Mouse (Mus musculus): ENCODE results near the gene Rrp8. TPM values are rescaled to one million over a fixed set of nuclear protein-coding genes. Genes with fewer than 3 reads are reported as not detected.

Rrp8 gene
- polyA plus RNA-seq (2015; fragmentation: Nextera tagmentation; extraction: Ambion mirVana): 17.3 and 17.4 TPM in 2 replicates

GRCm38 (mm10) chr7:105736911-105737521, at the start of gene Rrp8:
TSS of gene Rrp8 (minus strand) at chr7:105737385.

DNA sequence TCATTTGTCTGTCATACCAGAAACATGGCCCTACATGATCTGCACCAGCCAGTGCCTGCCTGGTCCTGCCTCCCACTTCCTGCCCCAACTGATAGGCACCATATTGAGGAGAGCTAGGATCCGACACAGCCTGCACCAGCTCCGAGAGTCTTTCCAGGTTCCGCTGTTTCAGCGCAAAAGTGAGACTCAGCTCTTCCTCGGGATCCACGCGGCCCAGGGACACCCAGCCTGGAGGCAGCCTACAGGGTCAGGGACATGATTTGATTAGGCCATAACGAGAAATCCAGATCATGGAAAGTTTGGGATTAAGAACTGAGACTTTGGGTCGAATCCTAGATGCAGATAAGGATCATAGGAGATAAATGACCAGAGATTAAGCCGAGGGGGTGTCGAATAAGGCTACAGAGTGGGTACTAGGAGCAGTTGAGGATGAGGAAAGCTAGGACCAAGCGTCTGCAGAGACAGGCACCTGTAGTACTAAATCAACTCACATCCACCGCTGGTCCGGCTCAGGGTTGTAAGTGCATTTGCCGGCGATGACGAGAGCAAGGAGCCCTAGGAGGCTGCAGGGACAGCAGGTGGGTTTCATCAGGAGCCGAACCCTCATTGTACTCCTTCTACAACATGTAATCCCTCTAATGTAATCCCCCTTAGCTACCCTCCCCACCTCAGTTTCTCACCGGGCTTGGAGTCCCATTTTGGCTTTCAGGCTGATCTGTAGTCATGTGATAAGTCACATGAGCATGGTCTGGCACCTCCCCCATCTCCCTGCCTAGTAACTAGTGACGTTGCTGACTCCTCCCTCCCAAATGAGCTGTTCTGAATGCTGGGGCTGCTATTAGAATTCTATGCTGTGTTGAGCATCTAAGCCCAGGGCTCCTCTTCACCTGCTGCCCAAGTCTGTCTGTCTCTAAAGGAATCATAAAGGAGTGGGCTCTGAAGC, 14.6 kb upstream of the Rrp8 start, which contains the start of gene Tpp1:
TSS of gene Tpp1 (minus strand) at position 745 of the 943 bp plus-strand sequence.

GRCm38 (mm10) chr7:105743926-105744590, 6.9 kb upstream of the Rrp8 start, which contains the start of gene Taf10:
TSS of gene Taf10 (minus strand) at chr7:105744361.

DNA sequence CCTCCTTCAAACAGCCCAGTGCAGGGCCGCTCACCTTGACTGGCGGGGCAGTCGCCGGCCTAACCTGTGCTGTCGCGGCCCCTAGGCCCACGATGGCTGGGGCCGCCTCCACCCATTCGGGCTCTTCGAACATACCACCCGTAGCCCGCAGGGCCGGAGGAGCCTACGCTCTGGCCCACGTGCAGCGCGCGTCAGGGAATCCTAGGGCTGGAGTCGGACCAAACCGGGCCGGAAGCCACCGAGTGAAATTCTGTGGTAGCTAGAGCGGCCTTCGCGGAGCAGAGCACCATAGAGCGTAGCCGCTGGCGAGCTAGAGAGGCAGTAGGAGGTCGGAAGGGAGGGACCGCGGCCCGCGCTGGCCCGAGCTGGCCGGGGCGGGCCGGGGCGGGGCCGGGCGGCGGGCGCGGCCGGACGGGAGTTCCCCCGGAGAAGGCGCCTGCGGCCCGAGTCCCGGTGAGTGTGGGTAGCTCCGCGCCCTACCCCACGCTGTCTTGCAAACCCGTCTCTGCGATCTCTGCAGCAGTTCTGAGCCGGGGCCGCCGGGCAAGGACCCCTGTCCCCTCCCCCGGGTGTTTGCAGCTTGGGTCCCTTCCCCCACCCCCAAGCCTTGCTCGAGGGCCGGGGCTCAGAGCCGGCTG, 802 bp downstream of the Rrp8 start, which contains the start of gene Ilk:
TSS of gene Ilk (plus strand) at position 329 of the 638 bp plus-strand sequence.

Other genes starting within 250 kb of the Rrp8 start
- gene Smpd1, start 183.0 kb downstream of the Rrp8 start, polyA plus RNA-seq (2015; fragmentation: Nextera tagmentation; extraction: Ambion mirVana): 17.5 and 18.0 TPM in 2 replicates
- 3.4 and 4.6 TPM in 2 replicates for gene Apbb1, start 155.7 kb downstream of the Rrp8 start, polyA plus RNA-seq (2015; fragmentation: Nextera tagmentation; extraction: Ambion mirVana)
- 0.61 and 0.69 TPM in 2 replicates for gene Hpx, start 137.2 kb downstream of the Rrp8 start, polyA plus RNA-seq (2015; fragmentation: Nextera tagmentation; extraction: Ambion mirVana)
- 6.0 and 8.5 TPM in 2 replicates for gene Trim3, start 103.8 kb downstream of the Rrp8 start, polyA plus RNA-seq (2015; fragmentation: Nextera tagmentation; extraction: Ambion mirVana)
- 172 and 176 TPM in 2 replicates for gene Timm10b, start 97.3 kb downstream of the Rrp8 start, polyA plus RNA-seq (2015; fragmentation: Nextera tagmentation; extraction: Ambion mirVana)
- gene Arfip2, start 97.0 kb downstream of the Rrp8 start, polyA plus RNA-seq (2015; fragmentation: Nextera tagmentation; extraction: Ambion mirVana): 17.2 and 22.3 TPM in 2 replicates
- 30.2 and 33.3 TPM in 2 replicates for gene Gm45799, start 96.8 kb downstream of the Rrp8 start, polyA plus RNA-seq (2015; fragmentation: Nextera tagmentation; extraction: Ambion mirVana)
- 0.37 and 0.51 TPM in 2 replicates for gene Dnhd1, start 86.6 kb downstream of the Rrp8 start, polyA plus RNA-seq (2015; fragmentation: Nextera tagmentation; extraction: Ambion mirVana)
- 153 and 175 TPM in 2 replicates for gene Ilk, start 793 bp downstream of the Rrp8 start, polyA plus RNA-seq (2015; fragmentation: Nextera tagmentation; extraction: Ambion mirVana)
- 135 and 154 TPM in 2 replicates for gene Taf10, start 7.0 kb upstream of the Rrp8 start, polyA plus RNA-seq (2015; fragmentation: Nextera tagmentation; extraction: Ambion mirVana)
- 43.0 and 44.6 TPM in 2 replicates for gene Tpp1, start 14.8 kb upstream of the Rrp8 start, polyA plus RNA-seq (2015; fragmentation: Nextera tagmentation; extraction: Ambion mirVana)
- 1.6 and 2.4 TPM in 2 replicates for gene Dchs1, start 50.3 kb upstream of the Rrp8 start, polyA plus RNA-seq (2015; fragmentation: Nextera tagmentation; extraction: Ambion mirVana)
- 255 and 272 TPM in 2 replicates for gene Mrpl17, start 73.7 kb upstream of the Rrp8 start, polyA plus RNA-seq (2015; fragmentation: Nextera tagmentation; extraction: Ambion mirVana)
- 0.65 and 2.0 TPM in 2 replicates for gene Gm4070, start 216.6 kb upstream of the Rrp8 start, polyA plus RNA-seq (2015; fragmentation: Nextera tagmentation; extraction: Ambion mirVana)